Mouse (Mus musculus): Measurements from ENCODE around the gene Megf11.

Megf11 gene

DNA sequence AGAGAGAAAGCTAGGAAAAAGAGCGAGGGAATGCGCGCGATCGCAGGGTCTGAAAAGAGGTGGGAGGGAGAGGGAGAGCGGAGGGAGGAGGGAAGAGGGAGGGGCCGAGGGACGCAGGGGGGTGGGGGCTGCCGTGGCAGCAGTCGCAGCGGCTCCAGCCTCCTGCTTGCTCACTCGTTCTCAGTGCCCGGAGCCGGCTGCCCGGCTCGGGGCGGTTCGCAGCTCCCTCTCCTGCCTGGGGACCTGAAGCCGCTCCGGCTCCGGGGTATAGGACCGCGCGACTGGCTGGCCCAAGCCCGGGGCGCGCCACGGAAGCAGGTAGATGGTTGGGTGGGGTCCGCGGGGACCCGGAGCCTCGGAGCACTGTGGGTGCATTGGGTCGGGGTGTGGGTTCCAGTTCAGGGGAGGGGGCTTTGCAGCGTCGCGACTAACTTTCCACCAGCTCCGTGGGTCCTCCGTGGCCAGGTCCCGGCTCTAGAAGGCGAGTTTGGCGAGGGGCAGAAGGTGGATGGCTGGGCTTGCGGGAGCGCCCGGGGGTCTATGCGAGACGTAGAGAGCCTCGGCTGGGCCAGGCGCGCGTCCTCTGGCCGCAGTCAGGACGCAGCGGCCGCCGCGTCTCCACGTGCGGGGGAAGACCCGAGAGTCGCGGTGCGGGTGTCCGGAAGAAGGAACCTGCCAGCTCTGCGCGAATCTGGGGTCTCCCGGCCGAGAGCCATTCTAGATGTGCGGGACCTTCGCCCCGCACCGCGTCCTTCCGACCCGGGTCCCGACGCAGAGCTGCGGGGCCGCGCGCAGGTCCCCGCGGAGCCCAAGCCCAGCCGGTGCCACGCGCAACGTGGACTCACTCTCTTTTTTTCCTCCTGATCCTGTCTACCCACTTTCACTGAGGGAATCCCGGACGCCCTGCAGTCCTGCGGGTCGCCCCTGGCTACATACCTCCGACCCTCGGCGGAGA is at the start of gene Megf11:
Megf11 (plus strand) TSS at position 116 of the 955 bp plus-strand sequence.
- no peak for DNase-seq (ENCODE audit: low read depth, low spot score)

DNA sequence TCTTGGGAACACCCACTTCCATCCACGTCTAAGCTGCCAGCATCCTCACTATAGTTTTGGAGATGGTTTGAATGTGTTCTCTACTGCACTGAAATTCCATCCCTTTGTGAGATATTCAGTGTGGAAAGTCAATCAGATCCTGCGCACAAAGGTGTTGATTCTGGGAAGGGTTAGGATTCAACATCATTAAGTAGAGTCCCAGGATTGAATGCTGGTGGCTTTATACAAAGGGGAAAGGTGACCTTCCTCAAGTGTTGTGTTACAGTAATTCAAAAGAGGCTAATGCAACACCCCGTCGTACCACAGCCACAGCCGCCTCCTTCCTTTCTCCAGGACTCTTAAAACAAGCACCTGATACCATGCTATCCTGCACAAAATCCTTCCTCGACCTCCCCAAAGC is 49.6 kb upstream of the Megf11 start:
- DNase-seq (ENCODE audit: low read depth, low spot score): no peak

DNA sequence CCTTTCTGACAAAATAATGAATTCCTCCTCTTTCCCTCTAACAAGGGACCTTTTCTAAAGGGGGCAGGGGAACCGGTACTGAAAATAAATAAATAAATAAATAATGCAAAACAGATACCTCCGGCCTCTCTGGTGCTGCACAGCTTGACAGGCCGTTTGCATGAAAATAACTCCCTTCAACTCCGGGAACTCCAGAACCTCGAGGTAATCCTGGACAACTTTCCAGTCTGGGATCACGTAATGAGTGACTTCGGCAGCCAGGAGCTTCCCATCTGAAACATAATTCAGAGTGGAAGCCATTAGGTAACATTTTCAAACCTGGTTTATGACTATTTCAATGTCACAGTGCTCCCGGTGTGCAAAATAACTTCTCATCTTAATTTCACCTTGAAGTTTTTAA is 46.1 kb upstream of the Megf11 start:
- DNase-seq (ENCODE audit: low read depth, low spot score): peak; percentile 6

DNA sequence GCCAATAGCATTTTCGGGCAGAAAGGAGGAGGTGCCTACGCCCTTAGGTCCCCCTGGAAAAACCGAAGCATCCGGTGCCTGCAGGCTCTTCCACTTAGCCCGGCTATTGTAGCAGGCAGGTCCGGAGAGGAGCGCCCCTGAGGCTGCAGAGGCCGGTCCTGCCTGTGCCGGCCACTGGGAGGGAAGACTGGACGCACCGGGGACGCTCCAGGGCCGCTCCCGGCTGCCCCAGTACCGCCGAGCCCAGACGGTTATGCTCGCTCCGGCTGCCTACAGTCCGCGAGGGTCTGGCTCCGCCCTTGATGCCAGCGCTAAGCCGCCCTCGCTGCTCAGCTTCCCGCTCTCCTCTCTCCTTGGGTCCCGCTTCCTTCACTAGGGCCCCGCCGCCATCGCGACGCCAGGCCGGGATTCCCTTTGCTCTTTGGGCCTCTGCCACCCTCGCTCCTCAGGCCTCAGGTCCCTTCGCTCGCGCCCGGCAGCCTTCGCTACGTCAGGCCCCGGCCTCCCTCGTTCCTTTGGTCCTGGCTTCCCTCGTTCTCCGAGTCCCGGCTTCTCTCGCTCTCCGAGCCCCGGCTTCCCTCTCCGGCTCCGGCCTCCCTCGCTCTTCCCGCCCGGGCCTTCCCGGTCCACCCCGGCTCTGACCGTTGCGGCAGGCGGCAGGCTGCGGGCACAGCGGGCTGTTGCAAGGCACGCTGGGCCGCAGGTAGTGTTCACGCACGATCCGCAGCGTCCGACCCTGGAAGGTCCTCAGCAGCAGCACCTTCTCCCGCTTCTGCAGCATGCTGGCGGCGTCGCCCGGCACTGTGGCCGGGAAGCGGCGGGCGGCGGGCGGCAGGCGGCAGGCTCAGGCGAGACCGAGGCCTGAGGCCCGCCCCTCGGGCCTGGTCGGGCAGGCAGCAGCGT is 44.8 kb upstream of the Megf11 start:
- peak; percentile 87 for DNase-seq (ENCODE audit: low read depth, low spot score)

DNA sequence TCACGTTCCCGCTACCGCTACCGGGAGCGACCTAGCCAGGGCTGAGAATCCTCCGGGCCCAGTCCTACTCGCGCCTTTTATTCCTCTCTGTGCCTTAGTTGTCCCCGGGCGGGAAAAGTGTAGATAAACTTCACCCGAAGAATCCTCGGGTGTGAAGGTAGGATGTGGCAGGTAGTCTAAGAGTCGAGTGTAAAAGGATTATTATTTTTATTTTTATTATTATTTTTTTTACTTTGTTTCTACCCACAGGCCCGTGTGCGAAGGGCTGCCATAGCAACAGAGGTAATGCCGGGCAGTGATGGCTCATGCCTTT is 44.2 kb upstream of the Megf11 start, which contains the start of gene Dis3l:
Dis3l (minus strand) TSS at position 35 of the 313 bp plus-strand sequence.
- no peak for DNase-seq (ENCODE audit: low read depth, low spot score)

GRCm38 (mm10) chr9:64341671-64342070 is 43.8 kb upstream of the Megf11 start:
- DNase-seq (ENCODE audit: low read depth, low spot score): peak; percentile 10

- DNase-seq (ENCODE audit: low read depth, low spot score): no peak
Measured at GRCm38 (mm10) chr9:64343656-64344055, 41.8 kb upstream of the Megf11 start.

DNA sequence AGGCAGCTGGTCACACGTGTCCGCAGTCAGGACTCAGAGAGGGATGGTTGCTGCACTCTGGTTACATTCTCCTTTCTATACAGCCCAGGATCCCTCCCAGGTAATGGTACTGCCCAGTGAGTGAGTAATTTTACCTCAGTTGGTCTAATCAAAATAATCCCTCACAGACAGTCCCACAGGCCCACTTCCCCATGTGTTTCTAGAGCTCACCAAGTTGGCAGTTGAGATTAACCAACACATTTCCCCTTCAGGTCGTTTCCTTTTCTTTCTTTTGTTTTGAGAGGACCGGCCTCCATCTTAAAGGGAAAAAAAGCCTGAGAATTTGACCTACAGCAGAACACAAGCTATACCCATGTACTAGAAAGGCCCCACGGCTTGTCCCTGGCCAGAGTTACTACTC is 39.5 kb upstream of the Megf11 start:
- no peak for DNase-seq (ENCODE audit: low read depth, low spot score)

- peak; percentile 23 for DNase-seq (ENCODE audit: low read depth, low spot score)
Measured at GRCm38 (mm10) chr9:64347377-64347776, 38.0 kb upstream of the Megf11 start.

DNA sequence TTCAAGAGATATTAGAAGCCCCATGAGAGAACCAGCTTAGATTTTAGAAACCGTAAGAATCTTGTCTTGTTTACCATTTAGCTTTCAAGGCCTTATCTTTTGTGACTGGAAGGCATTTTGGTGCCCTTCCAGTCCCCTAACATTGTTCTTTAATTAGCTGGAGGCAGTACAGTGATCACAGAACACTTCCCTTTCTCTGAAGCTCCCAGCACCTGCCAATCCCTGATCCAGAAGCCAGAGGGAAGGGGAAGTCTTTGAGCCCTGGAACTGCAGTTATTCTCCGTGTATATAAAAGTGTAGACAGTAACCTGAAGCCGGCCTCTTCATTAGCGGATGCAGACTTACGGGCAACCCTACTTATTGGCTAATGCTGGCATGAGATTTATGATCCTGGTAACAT is 35.9 kb upstream of the Megf11 start:
- no peak for DNase-seq (ENCODE audit: low read depth, low spot score)

DNA sequence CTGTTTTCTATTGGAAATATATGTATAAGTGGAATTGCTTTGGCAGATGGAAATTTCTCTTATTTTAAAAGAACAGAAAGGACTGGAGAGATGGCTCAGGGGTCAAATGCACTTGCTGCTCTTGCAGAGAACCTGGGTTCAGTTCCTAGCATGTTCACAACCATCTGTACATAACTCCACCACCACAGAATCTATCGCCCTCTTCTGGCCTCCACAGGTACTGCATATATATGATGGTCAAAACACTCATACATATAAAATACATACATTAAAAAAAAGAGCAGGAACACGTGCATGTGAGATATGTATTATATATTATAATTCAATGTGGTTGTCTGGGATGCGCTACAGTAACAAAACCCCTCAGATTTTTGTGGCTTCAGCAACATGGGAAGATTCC is 34.2 kb upstream of the Megf11 start:
- DNase-seq (ENCODE audit: low read depth, low spot score): peak; percentile 54

GRCm38 (mm10) chr9:64355627-64356026 is 29.8 kb upstream of the Megf11 start:
- no peak for DNase-seq (ENCODE audit: low read depth, low spot score)

DNA sequence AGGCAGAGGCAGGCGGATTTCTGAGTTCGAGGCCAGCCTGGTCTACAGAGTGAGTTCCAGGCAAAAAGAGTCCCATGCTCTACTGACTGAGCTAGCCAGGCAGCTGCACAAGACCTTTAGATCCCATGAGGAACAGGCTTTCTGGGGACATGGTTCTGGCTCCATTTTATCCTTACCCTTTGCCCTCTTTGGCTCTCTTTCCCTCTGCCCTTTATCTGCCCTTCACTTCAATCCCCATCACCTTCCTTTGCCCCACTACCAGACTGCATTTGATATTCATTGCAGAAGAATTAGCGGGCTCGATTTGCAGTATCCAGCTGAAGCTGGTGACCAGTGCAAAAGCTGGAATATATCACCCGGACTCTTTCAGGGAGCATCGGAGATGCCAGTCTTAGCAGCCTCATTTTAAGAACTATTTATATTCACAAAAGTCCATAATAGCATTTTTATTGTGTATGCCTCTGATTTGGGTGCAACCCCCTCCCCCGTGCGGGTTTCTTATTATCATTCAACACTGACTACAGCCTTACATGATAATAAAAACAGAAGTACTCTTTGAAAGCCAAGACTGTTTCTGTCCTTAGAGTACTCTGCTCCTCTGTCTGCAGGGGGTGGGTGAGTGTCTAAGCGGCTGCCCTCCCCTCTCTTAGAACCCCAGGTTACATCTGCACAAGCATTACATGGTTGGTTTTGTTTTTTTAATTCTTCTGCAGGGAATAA is 24.0 kb upstream of the Megf11 start:
- DNase-seq (ENCODE audit: low read depth, low spot score): no peak

DNA sequence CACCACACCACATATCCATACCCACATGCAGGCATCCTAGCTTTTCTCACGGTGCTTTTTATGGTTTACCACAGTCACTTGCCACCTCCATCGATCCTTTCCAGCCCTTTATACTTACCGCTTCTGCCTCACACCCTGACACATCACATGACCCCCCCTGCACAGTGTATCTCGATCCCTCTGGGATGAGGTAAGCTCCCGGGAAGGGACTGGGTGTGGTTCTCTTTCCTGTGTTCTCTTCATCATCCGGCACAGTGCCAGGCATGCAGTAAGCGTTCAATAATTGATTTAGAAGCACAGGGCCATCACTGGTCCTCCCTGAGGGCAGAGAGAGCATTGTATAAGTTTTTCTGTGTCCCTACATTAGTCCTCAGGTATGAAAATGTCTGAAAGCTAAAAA is 15.6 kb upstream of the Megf11 start:
- no peak for DNase-seq (ENCODE audit: low read depth, low spot score)

DNA sequence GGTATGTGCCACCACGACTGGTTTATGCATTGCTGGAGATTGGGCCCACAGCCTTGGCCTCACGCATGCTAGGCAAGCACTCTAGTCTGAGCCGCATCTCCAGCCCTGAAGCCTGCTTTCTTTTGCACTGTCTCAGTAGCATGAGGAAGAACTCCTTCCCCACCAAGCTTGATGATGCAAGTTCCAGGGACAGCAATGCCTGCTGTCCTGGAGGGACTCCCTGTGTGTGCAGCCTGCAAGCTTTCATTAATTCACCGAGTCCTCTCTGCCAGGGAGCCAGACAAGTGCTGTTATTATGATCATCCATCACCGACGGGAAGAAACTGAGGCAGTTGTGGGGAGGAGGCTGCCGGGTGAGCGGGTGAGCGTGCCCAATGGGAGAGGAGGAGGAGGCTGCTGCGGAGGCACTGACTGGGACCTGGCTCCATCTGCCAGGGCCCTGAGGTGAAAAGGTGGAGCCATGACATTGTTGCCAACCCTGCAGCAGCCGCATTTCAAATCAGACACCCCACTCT is 14.1 kb upstream of the Megf11 start:
- DNase-seq (ENCODE audit: low read depth, low spot score): no peak

DNA sequence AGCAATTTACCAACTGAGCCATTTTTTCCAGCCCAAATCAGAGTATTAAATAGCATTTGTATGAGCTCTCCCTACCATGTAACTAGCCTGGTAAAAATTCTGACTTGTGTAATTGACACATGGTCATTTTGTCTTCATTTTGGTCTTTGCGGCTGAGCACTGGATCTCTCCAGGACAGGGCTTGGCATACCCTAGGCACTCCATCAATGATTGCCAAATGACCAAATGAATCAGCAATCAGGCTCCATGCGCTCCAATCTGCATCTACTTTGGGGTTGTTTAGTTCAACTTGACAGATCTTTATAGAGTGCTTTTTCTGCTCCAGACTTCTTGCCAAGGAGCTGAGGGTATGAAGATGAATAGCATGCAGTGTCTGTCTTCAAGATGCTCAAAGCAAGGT is 9.0 kb upstream of the Megf11 start:
- no peak for DNase-seq (ENCODE audit: low read depth, low spot score)

- no peak for DNase-seq (ENCODE audit: low read depth, low spot score)
Measured at GRCm38 (mm10) chr9:64383021-64383788, 2.2 kb upstream of the Megf11 start.

GRCm38 (mm10) chr9:64386466-64387211 is 1.2 kb downstream of the Megf11 start:
- no peak for DNase-seq (ENCODE audit: low read depth, low spot score)

DNA sequence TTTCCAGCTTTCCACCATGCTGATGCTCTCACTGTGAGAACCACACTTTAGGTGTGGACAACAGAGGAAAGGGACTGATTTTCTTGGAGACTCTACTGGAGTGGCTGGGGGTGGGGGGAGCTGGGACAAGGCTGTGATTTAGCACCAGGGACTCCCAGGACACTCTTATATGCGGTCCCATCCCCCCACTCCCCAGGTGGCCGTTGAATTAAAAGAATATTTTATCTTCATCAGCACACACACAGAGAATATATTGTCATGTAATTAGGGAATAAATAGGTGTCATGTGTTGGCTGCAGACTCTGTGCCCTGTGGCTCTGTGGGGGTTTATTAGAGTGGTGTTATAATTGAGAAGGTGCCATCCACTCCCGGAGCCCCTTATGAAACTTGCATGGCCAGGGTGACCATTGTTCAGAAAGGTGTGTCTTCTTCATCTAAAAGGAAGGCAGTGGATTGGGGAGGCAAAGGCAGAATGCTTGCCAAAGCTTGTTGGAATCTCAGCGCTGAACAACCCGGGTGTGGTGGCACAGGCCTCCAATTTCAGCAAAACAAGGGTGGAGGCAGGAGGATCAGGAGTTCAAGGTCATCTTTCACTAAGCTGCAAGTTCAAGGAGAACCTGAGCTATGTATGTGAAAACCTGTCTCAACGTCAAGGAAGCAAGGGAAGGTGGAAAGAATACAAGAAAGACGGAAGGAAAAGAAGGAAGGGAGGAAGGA is 4.3 kb downstream of the Megf11 start:
- no peak for DNase-seq (ENCODE audit: low read depth, low spot score)

Data from A20 (cell line).